Mouse (Mus musculus) right cerebral cortex, postnatal 14 days (tissue): ENCODE measurements around the gene Zfand4.
A peak's percentile ranks its signal among the peaks of the same experiment; 100 is the strongest.
"Not testable (repeated sequence)": the region's sequence is repeated elsewhere in the genome, so short reads cannot be mapped to it uniquely, and the experiment has no call there.

Experiments used
- DNase-seq: peaks from one replicate; pipeline ENCODE4 v3.0.0; 2022

The Zfand4 gene

GRCm38 (mm10) chr6:116326641-116327040, 62.6 kb downstream of the Zfand4 start:
- DNase-seq: no peak

- no peak for DNase-seq
Measured at GRCm38 (mm10) chr6:116331396-116331795, 67.4 kb downstream of the Zfand4 start.

GRCm38 (mm10) chr6:116337466-116337834, 73.4 kb downstream of the Zfand4 start:
- no peak for DNase-seq

- peak; percentile 88 for DNase-seq
Measured at GRCm38 (mm10) chr6:116337835-116338501, 73.9 kb downstream of the Zfand4 start, which contains the start of gene March8. Gene March8 (plus strand): TSS chr6:116338024.

- DNase-seq: no peak
Measured at GRCm38 (mm10) chr6:116338520-116338919, 74.5 kb downstream of the Zfand4 start.

GRCm38 (mm10) chr6:116339088-116339487, 75.1 kb downstream of the Zfand4 start:
- no peak for DNase-seq

- DNase-seq: no peak
Measured at GRCm38 (mm10) chr6:116340521-116340920, 76.5 kb downstream of the Zfand4 start.

GRCm38 (mm10) chr6:116347953-116348352, 83.9 kb downstream of the Zfand4 start:
- DNase-seq: no peak

- no peak for DNase-seq
Measured at GRCm38 (mm10) chr6:116349997-116350396, 86.0 kb downstream of the Zfand4 start.

- no peak for DNase-seq
Measured at GRCm38 (mm10) chr6:116350643-116351042, 86.6 kb downstream of the Zfand4 start.

GRCm38 (mm10) chr6:116351534-116351933, 87.5 kb downstream of the Zfand4 start:
- DNase-seq: no peak

- no peak for DNase-seq
Measured at GRCm38 (mm10) chr6:116353428-116353827, 89.4 kb downstream of the Zfand4 start.

- not testable (repeated sequence) for DNase-seq
Measured at GRCm38 (mm10) chr6:116356311-116356947, 92.4 kb downstream of the Zfand4 start.

GRCm38 (mm10) chr6:116356948-116357325, 92.9 kb downstream of the Zfand4 start:
- no peak for DNase-seq

GRCm38 (mm10) chr6:116358056-116358455, 94.0 kb downstream of the Zfand4 start:
- DNase-seq: no peak

- DNase-seq: no peak
Measured at GRCm38 (mm10) chr6:116359256-116359655, 95.2 kb downstream of the Zfand4 start.

- no peak for DNase-seq
Measured at GRCm38 (mm10) chr6:116361463-116361862, 97.4 kb downstream of the Zfand4 start.

GRCm38 (mm10) chr6:116361993-116362392, 98.0 kb downstream of the Zfand4 start:
- no peak for DNase-seq

- no peak for DNase-seq
Measured at GRCm38 (mm10) chr6:116367971-116368370, 103.9 kb downstream of the Zfand4 start.

- DNase-seq: no peak
Measured at GRCm38 (mm10) chr6:116369811-116370210, 105.8 kb downstream of the Zfand4 start.

GRCm38 (mm10) chr6:116370216-116370976, 106.4 kb downstream of the Zfand4 start:
- no peak for DNase-seq

- DNase-seq: no peak
Measured at GRCm38 (mm10) chr6:116371500-116371899, 107.5 kb downstream of the Zfand4 start.

- DNase-seq: no peak
Measured at GRCm38 (mm10) chr6:116374136-116374535, 110.1 kb downstream of the Zfand4 start.

GRCm38 (mm10) chr6:116374618-116375017, 110.6 kb downstream of the Zfand4 start:
- DNase-seq: no peak
